Mouse (Mus musculus) cortical plate, adult 2 months (tissue): ENCODE data around the gene Vps72.

Experiments
- CTCF ChIP-seq: fragments of 200-500 bp; IDR thresholded peaks from 2 replicates; pipeline ENCODE4 v1.5.1; 2011; ENCODE audit warnings: mild to moderate bottlenecking, control low read depth, low read length; ENCODE audit not compliant: insufficient read depth; ENCODE audit errors: extremely low read depth
- POLR2A ChIP-seq: fragments of 200-500 bp; IDR thresholded peaks from 2 replicates; pipeline ENCODE4 v1.6.1; 2011; ENCODE audit warnings: mild to moderate bottlenecking, low read length, control low read depth; ENCODE audit not compliant: insufficient read depth; ENCODE audit errors: extremely low read depth

DNA sequence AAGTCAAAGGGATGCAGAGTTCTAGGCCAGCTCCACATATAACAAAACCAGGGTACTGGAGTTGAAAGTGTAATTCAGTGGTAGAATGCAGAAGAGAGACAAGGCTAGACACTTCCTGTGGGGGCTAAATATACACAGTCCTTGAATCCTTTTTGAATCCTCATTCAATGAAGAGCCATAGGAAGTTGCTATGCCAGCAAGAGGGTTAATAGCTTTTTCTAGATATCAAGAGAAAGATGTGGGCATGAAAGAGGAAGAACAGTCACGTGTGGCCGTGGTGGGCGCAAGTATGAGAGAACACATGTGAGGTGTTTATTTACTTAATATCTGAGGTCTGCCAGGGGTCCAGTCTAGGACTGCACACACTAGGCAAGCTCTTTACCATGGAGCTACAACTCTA, 25.5 kb downstream of the Vps72 start:
- TF ChIP-seq POLR2A (no peak), CTCF (no peak)
